Mouse (Mus musculus) megakaryocyte, embryonic 14.5 days (primary cell): Measurements from ENCODE around the gene Daxx.

Source experiments
- FLI1 ChIP-seq: IDR thresholded peaks from 2 replicates; pipeline ENCODE4 v1.6.1; 2012; ENCODE audit warnings: low read length, inconsistent platforms, mixed read lengths
- GATA1 ChIP-seq: IDR thresholded peaks from 3 replicates; pipeline ENCODE4 v1.6.1; 2012; ENCODE audit warnings: mixed read lengths, low read length, inconsistent platforms, borderline replicate concordance

DNA sequence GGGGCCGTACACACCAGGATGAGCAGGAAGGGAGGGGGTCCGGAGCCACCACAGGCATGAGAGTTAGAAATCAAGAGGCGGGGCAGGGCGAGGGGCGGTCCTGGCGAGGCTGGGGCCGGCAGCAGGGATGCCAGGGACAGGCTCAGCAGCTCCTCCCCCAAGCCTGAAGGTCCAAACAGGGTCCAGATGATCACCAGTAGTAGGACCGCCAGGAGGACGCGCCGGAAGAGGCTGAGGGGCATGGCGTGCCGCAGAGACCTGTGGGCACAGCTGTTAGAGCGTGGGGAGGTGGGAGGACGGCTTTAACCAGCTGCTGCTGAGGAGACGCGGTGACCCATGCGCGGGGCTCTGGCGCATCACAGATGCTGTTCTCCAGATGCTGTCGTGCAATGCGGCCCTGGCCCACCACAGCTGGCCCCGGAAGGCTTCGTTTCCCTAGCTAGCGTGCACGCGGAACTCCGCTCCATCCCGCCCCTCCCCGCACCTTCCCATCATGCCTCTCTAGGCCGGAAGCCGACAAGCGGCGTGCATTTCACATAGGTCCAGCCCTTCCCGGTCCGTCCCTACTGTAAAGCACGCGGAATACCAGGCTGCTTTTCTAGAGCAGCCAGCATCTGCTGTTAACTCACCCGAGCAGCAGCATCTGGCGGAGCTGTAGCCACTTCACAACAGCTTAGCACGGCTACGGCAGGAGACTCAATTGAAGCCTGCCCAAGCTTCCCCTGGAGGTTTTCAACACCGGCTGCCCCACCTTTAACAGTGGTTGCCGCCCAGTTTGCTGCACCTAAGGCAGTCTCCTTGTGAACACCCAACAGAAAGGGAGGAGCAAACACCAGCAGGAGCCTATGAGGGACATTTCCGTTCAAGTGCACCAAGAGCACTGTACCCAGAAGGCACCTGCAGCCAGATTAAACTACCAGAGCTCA is 42.1 kb downstream of the Daxx start, which contains the start of gene B3galt4:
- TF ChIP-seq GATA1 = no peak
- no peak for TF ChIP-seq FLI1
